23 mouse cellular contexts compared by ENCODE assay signal in the genomic region with DNA sequence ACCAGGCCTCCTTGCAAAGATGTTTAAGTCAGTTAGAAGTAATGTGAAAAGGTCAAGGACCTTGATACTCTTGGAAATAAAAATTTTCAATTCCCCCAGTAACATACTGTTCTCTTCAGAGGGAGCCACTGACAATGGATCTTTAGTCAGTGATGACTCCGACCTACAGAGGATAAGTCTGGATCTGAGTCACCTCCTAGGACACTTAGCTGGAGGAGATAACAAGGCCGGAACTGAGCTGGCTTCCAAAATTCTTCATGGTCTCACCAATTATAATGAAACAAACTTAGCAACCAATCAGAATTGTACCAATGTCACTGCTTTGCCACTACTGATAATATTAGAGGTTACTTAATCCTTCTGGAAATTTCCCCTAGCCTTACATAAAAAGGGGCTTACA.
"Had no signal": no experiment of that assay in that cellular context is flagged by ENCODE, and none has a peak within 500 bp of the region (broad histone marks: within the 10 kb centered on the region; RNA-seq: fewer than 3 reads in every experiment).

No protein-coding gene starts in this region.

- H3K27ac ChIP-seq: embryonic facial prominence, embryonic 10.5 days; embryonic facial prominence, embryonic 12.5 days; embryonic facial prominence, embryonic 13.5 days; embryonic facial prominence, embryonic 15.5 days; forebrain, embryonic 10.5 days; forebrain, embryonic 12.5 days; forebrain, embryonic 13.5 days; forebrain, embryonic 15.5 days; gastrocnemius, adult 2 months; heart, embryonic 10.5 days; heart, embryonic 13.5 days had no signal

- H3K36me3 ChIP-seq: embryonic facial prominence, embryonic 10.5 days; embryonic facial prominence, embryonic 12.5 days; embryonic facial prominence, embryonic 13.5 days; embryonic facial prominence, embryonic 15.5 days; forebrain, embryonic 10.5 days; forebrain, embryonic 12.5 days; forebrain, embryonic 15.5 days; heart, embryonic 10.5 days; heart, embryonic 12.5 days; heart, embryonic 13.5 days had no signal

- H3K4me3 ChIP-seq: embryonic facial prominence, embryonic 10.5 days; embryonic facial prominence, embryonic 12.5 days; embryonic facial prominence, embryonic 13.5 days; embryonic facial prominence, embryonic 15.5 days; erythroblast, embryonic 14.5 days; forebrain, embryonic 10.5 days; forebrain, embryonic 12.5 days; forebrain, embryonic 13.5 days; forebrain, embryonic 15.5 days; gastrocnemius, adult 2 months; heart, embryonic 10.5 days; heart, embryonic 12.5 days; heart, embryonic 13.5 days had no signal

- H3K9ac ChIP-seq: embryonic facial prominence, embryonic 12.5 days; embryonic facial prominence, embryonic 13.5 days; embryonic facial prominence, embryonic 15.5 days; forebrain, embryonic 12.5 days; forebrain, embryonic 13.5 days; forebrain, embryonic 15.5 days; forebrain, postnatal 0 days; heart, embryonic 12.5 days; heart, embryonic 13.5 days had no signal

- DNase-seq: cerebellum, postnatal 14 days; cerebellum, postnatal 25 days; cerebellum, postnatal 36 days; embryo, embryonic 11 days; forebrain, postnatal 0 days; gastrocnemius, adult 2 months; gastrocnemius, postnatal 10 days; gastrocnemius, postnatal 14 days; gastrocnemius, postnatal 25 days; gastrocnemius, postnatal 36 days; heart, adult 18-20 months had no signal

- H3K27me3 ChIP-seq: embryonic facial prominence, embryonic 12.5 days; embryonic facial prominence, embryonic 13.5 days; embryonic facial prominence, embryonic 15.5 days; forebrain, embryonic 13.5 days; forebrain, embryonic 15.5 days; heart, embryonic 12.5 days; heart, embryonic 13.5 days had no signal
